Mouse (Mus musculus): ENCODE results near the gene C1qtnf1.

GRCm38 (mm10) chr11:118418834-118419504 is 9.0 kb upstream of the C1qtnf1 start, which contains the start of gene Cant1:
- TF ChIP-seq FLI1 (IDR thresholded peaks at IDR 0.05; ENCODE audit: low read length) (no peak), GATA1 (IDR thresholded peaks at IDR 0.05; ENCODE audit: borderline replicate concordance, low read length) (no peak)
